Mouse (Mus musculus) ES-Bruce4 (cell line): ENCODE data around the gene Sf3b3.

Source experiments
- CTCF ChIP-seq: IDR thresholded peaks from one replicate; pipeline ENCODE4 v1.8.1; 2011; ENCODE audit warnings: low read depth, low read length
- EP300 ChIP-seq: IDR thresholded peaks from 2 replicates; pipeline ENCODE4 v1.6.1; 2011; ENCODE audit warnings: low read depth, low read length; ENCODE audit not compliant: insufficient read depth
- POLR2A ChIP-seq: IDR thresholded peaks from one replicate; pipeline ENCODE4 v1.8.1; 2011; ENCODE audit warnings: low read length; ENCODE audit not compliant: insufficient read depth

DNA sequence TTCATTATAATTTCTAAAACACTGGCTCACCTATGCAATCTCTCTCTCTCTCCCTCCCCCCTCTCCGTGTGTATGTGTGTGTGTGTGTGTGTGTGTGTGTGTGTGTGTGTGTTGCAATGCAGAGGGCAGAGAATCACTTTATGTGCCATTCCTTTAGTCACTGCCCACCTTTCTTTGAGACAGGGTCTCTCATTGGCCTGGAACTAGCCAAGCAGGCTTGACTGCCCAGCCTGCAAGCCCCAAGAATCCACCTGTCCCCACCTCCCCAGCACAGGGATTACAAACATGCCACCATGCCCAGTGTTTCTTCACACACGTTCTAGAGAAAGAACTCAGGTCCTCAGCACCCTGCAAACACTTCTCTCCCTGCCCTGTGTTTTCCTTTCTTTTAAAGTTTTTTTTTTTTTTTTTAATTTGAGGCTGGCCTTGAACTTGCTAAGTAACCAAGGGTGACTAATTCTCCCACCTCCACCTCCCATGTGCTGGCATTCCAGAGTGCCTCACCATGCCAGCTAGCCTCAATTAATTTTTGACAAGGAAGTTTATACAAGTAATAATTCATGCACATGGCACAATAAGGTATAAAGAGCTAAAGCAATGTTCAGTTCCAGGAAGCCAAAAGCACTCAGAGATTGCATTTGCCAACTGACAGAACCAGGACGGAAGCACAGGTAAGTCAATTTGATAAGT is 41.6 kb downstream of the Sf3b3 start:
- TF ChIP-seq EP300 = no peak
- TF ChIP-seq CTCF = no peak
- TF ChIP-seq POLR2A = no peak
